7 mouse cellular contexts compared by ENCODE assay signal in the genomic region with DNA sequence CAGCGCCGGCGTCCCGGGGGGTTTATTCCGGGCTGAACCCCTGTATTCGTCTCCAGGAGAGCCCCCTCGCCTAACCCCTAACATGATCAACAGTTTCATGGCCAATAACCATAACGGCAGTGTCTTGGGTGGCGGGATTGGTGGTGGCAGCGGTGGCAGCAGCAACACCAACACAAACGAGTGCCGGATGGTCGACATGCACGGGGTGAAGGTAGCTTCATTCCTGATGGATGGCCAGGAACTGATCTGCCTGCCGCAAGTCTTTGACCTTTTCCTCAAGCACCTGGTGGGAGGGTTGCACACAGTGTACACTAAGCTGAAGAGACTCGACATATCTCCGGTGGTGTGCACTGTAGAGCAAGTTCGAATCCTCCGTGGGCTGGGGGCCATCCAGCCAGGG. TPM values are rescaled to one million over a fixed set of nuclear protein-coding genes. Genes with fewer than 3 reads are reported as not detected.
DNase-seq lines count a peak whose midpoint lies in the region; ATAC-seq lines count a peak whose summit lies in the region.

No protein-coding gene starts in this region.

- H3K27ac ChIP-seq in lung, embryonic 15.5 days = no peak overlapping the region

- no peak for ATAC-seq in lung, embryonic 15.5 days (ENCODE audit: borderline replicate concordance, extremely low read depth, low FRiP score, low TSS enrichment)
- peak; percentile 18 to 34; a peak in 1 of 4 replicates for ATAC-seq in hematopoietic stem cell, adult 5-6 weeks (replicated peaks in 1 of 2; ENCODE audit: insufficient read depth in 1 of 2, low FRiP score in 2 of 2, low TSS enrichment in 1 of 2, low read depth in 1 of 2, poor library complexity in 2 of 2, severe bottlenecking in 2 of 2)

- WGBS in lung, embryonic 15.5 days = 17% methylated on average over 17 of the region's 19 CpGs

- no peaks in the 10 kb centered on the region for H3K9me3 ChIP-seq in lung, embryonic 15.5 days

- no peaks in the 10 kb centered on the region for H3K36me3 ChIP-seq in lung, embryonic 15.5 days

- no peaks in the 10 kb centered on the region for H3K4me1 ChIP-seq in lung, embryonic 15.5 days

- H3K4me2 ChIP-seq in lung, embryonic 15.5 days = peak overlapping the region; percentile 70

- H3K4me3 ChIP-seq in lung, embryonic 15.5 days = peak overlapping the region; percentile 48

- H3K27me3 ChIP-seq in lung, embryonic 15.5 days = no peaks in the 10 kb centered on the region

- peak overlapping the region; percentile 36 for H3K9ac ChIP-seq in lung, embryonic 15.5 days

- no peak for DNase-seq in lung, postnatal 10 days
- peak; percentile 7 for DNase-seq in embryo, embryonic 9.5 days (ENCODE audit: extremely low spot score)
- DNase-seq in mesoderm, embryonic 11.5 days (ENCODE audit: low read depth, low spot score) = peak; percentile 6
- DNase-seq in gastrocnemius, adult 8-10 months (ENCODE audit: low spot score in 2 of 2) = no peak
- DNase-seq in adipocyte (ENCODE audit: low spot score) = no peak

RNA-seq across cellular contexts. Expression of gene Dach2, which starts 1.2 kb away (rescaled TPM):
- polyA plus RNA-seq in lung, embryonic 15.5 days (2015; fragmentation: Nextera tagmentation; extraction: Ambion mirVana) = 3.3 and 4.1 TPM in 2 replicates
- 1.6 and 1.8 TPM in 2 replicates for total RNA-seq in hematopoietic stem cell, adult 5-6 weeks (2017)
- 1 to 10 TPM; 1.6 to 3.8 (median 2.1) TPM for total RNA-seq in gastrocnemius, adult 8-10 months (2022)

Comparison
In these comparisons a context has a peak if more than half of its experiments do, and no peak if none do; other contexts are left out.
1. DNase-seq: peak in embryo, embryonic 9.5 days (single experiment) and mesoderm, embryonic 11.5 days (single experiment); none in lung, postnatal 10 days (single experiment), gastrocnemius, adult 8-10 months (0 of 2) and adipocyte (single experiment).